Mouse (Mus musculus) G1E-ER4 (cell line): ENCODE results near the gene Anapc10. TPM values are rescaled to one million over a fixed set of nuclear protein-coding genes. Genes with fewer than 3 reads are reported as not detected.

ENCODE experiments used
- GATA1 ChIP-seq: IDR thresholded peaks from one replicate; pipeline ENCODE4 v1.8.0; 2012; ENCODE audit warnings: low read length, inconsistent platforms
- polyA plus RNA-seq: library from polyadenylated mRNA; stranded (reverse); fragments of >175 nt; gene quantifications from 2 replicates; pipeline ENCODE4 v1.2.3, GENCODE M21; 2012

Gene Anapc10
- polyA plus RNA-seq, 1 experiment: 0.39 TPM

DNA sequence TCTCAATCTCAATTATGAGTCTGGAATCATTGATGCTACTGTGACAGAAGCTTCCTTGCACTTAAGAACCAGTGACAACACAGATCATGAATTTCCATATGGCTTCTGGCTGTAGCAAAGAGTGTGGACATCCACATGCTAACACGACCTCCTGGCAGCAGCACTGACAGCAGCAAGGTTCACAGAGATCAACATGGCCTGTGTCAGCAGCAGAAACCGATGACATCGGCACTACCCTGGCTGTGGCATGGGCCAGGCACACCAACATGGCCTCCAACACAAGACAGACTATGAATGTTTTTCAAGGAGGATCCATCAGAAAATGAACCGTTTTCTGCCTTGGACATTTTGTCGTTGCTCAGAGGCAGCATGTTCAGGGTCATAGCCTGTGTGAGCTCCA, 114.9 kb downstream of the Anapc10 start:
- TF ChIP-seq GATA1: no peak

Other genes starting within 250 kb of the Anapc10 start
- gene Otud4, start 72.2 kb upstream of the Anapc10 start, polyA plus RNA-seq: 4.9 and 5.1 TPM in 2 replicates
- 10.7 and 11.0 TPM in 2 replicates for gene Abce1, start 80 bp upstream of the Anapc10 start, polyA plus RNA-seq